Mouse (Mus musculus) neural tube, embryonic 12.5 days (tissue): ENCODE measurements around the gene Gm45808. TPM values are rescaled to one million over a fixed set of nuclear protein-coding genes. Genes with fewer than 3 reads are reported as not detected.
A peak's percentile ranks its signal among the peaks of the same experiment; 100 is the strongest.
"Not testable (repeated sequence)": the region's sequence is repeated elsewhere in the genome, so short reads cannot be mapped to it uniquely, and the experiment has no call there.

Experiments
- ATAC-seq: fragments of 200-750 bp; cut with Nextera tagmentation; 2 replicates; pipeline ENCODE4 v1.8.0; 2017; ENCODE audit warnings: low read depth, mild to moderate bottlenecking, moderate TSS enrichment, moderate library complexity; ENCODE audit not compliant: low FRiP score
- H3K27ac ChIP-seq: fragments of 300-500 bp; sonication (generic); 2 replicates; pipeline ENCODE4 v1.5.1; 2016
- H3K27me3 ChIP-seq: fragments of 300-500 bp; sonication (generic); replicated peaks from 2 replicates; pipeline ENCODE4 v1.6.1; 2016; ENCODE audit warnings: mild to moderate bottlenecking
- H3K36me3 ChIP-seq: fragments of 300-500 bp; sonication (generic); 2 replicates; pipeline ENCODE4 v1.6.1; 2016; ENCODE audit warnings: mild to moderate bottlenecking
- H3K4me1 ChIP-seq: fragments of 300-500 bp; sonication (generic); 2 replicates; pipeline ENCODE4 v1.6.1; 2016
- H3K4me2 ChIP-seq: fragments of 300-500 bp; sonication (generic); replicated peaks from 2 replicates; pipeline ENCODE4 v1.6.1; 2016; ENCODE audit warnings: mild to moderate bottlenecking
- H3K4me3 ChIP-seq: fragments of 300-500 bp; sonication (generic); 2 replicates; pipeline ENCODE4 v1.5.1; 2016
- H3K9ac ChIP-seq: fragments of 300-500 bp; sonication (generic); 2 replicates; pipeline ENCODE4 v1.6.1; 2016; ENCODE audit warnings: mild to moderate bottlenecking
- H3K9me3 ChIP-seq: fragments of 300-500 bp; sonication (generic); 2 replicates; pipeline ENCODE4 v1.6.1; 2016; ENCODE audit warnings: mild to moderate bottlenecking
- WGBS: fragments of 180-500 bp; shearing (Covaris S2); methylation state at CpG from one replicate; pipeline ENCODE4 v1.1.7; 2016; 5-methylcytosine and 5-hydroxymethylcytosine counted together
- polyA plus RNA-seq: library from polyadenylated mRNA; unstranded; fragments of >200 nt; fragmentation: Nextera tagmentation; extraction: Ambion mirVana; gene quantifications from 2 replicates; pipeline ENCODE4 v1.2.1, GENCODE M21; 2016

The Gm45808 gene
- polyA plus RNA-seq = not detected in 2 replicates

- Histone ChIP-seq H3K9me3 (no peaks in the 10 kb centered on the region), H3K4me3 (no peak within 1 kb of the TSS), H3K4me2 (0 out of 2 replicates have a peak within 1 kb of the TSS, but pooled peaks have one; percentile 61), H3K27me3 (no peaks in the 10 kb centered on the region), H3K4me1 (peaks cover 10% of the 10 kb centered on the region), H3K27ac (no peak within 1 kb of the TSS), H3K36me3 (no peaks in the 10 kb centered on the region; the same call in 1 of the 2 replicates), H3K9ac (no peak within 1 kb of the TSS)
- no peak for ATAC-seq
- 88% methylated on average over 12 of the region's 12 CpGs for WGBS
Measured at GRCm38 (mm10) chr7:45486761-45487415, at the start of gene Gm45808. Gm45808 (minus strand) TSS chr7:45486811.

DNA sequence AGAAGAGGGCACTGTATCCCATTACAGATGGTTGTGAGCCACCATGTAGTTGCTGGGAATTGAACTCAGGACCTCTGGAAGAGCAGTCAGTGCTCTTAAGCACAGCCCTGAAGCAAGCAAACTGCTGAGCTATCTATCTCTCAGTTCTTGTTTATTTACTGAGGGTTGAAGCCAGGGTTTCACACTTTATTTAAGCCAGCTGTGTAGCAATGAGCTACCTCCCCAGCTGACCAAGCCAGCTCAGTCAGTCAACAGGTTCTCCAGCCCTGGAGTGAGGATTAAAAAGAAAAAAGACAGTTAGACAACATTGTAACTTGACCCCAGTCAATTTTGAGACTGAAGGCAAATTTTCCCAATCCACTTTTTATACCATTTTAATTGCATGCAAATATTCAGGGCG, 49.1 kb upstream of the Gm45808 start:
- Histone ChIP-seq H3K36me3 (no peaks in the 10 kb centered on the region), H3K27ac (no peak overlapping the region), H3K4me1 (peaks cover 3% of the 10 kb centered on the region; the same call in 1 of the 2 replicates), H3K9ac (no peak overlapping the region), H3K4me3 (no peak overlapping the region), H3K27me3 (no peaks in the 10 kb centered on the region), H3K9me3 (no peaks in the 10 kb centered on the region), H3K4me2 (no peak overlapping the region)
- 80% methylated on average over 1 of the region's 1 CpGs for WGBS
- ATAC-seq = no peak

GRCm38 (mm10) chr7:45530643-45531042, 44.0 kb upstream of the Gm45808 start:
- Histone ChIP-seq H3K4me2 (peak overlapping the region; percentile 5; the same call in 1 of the 2 replicates), H3K27me3 (0 out of 2 replicates have a peak, but pooled peaks cover 2% of the 10 kb centered on the region), H3K9me3 (no peaks in the 10 kb centered on the region), H3K36me3 (no peaks in the 10 kb centered on the region), H3K27ac (no peak overlapping the region), H3K9ac (no peak overlapping the region), H3K4me1 (peaks cover under 1% of the 10 kb centered on the region; the same call in 1 of the 2 replicates), H3K4me3 (no peak overlapping the region)
- 80% methylated on average over 2 of the region's 2 CpGs for WGBS
- no peak for ATAC-seq

- 19% methylated on average over 6 of the region's 6 CpGs for WGBS
- ATAC-seq = no peak
- 0 out of 2 replicates have a peak, but pooled peaks cover 2% of the 10 kb centered on the region for H3K27me3 ChIP-seq
- 0 out of 2 replicates have a peak overlapping the region, but pooled peaks have one; percentile 5 for H3K4me2 ChIP-seq
- H3K9me3 ChIP-seq = no peaks in the 10 kb centered on the region
- no peak overlapping the region for H3K27ac ChIP-seq
- H3K9ac ChIP-seq = no peak overlapping the region
- no peak overlapping the region for H3K4me3 ChIP-seq
- no peaks in the 10 kb centered on the region for H3K36me3 ChIP-seq
- peaks cover 12% of the 10 kb centered on the region for H3K4me1 ChIP-seq
Measured at GRCm38 (mm10) chr7:45529461-45529860, 42.9 kb upstream of the Gm45808 start.

- not testable (repeated sequence) for H3K9me3 ChIP-seq, H3K4me3 ChIP-seq, H3K27ac ChIP-seq, H3K36me3 ChIP-seq, H3K27me3 ChIP-seq, H3K9ac ChIP-seq, ATAC-seq
- peaks cover 19% of the 10 kb centered on the region for H3K4me1 ChIP-seq
- peak overlapping the region; percentile 74; the same call in 1 of the 2 replicates for H3K4me2 ChIP-seq
- WGBS = 89% methylated on average over 6 of the region's 6 CpGs
Measured at GRCm38 (mm10) chr7:45527169-45527568, 40.6 kb upstream of the Gm45808 start.

DNA sequence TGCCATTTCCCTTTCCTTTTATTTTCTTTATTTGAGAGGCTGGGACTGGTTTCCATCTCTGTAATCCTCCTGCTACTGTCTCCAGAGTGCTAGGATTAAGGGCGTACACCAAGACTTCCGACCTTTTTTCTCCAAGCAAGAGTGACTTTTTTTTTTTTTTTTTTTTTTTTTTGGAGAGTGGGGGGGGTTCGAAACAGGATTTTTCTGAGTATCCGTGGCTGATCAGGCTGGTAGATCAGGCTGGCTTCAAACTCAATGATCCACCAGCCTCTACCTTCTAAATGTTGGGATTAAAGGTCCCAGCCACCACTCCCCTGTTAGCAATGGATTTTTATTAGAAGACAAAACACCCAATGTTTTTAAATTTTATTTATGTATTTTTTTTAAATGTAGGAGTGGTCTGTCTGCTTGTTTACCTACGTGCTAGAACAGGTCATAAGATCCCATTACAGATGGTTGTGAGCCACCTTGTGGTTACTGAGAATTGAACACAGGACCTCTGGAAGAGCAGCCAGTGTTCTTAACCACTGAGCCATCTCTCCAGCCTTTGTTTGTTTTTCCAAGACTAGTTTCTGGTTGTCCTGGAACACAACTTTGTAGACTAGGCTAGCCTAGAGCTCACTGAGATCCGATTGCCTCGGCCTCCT, 40.0 kb upstream of the Gm45808 start:
- no peak for ATAC-seq
- no peaks in the 10 kb centered on the region for H3K36me3 ChIP-seq
- 0 out of 2 replicates have a peak overlapping the region, but pooled peaks have one; percentile 34 for H3K27ac ChIP-seq
- H3K4me2 ChIP-seq = peak overlapping the region; percentile 74
- 0 out of 2 replicates have a peak, but pooled peaks cover 2% of the 10 kb centered on the region for H3K27me3 ChIP-seq
- no peaks in the 10 kb centered on the region for H3K9me3 ChIP-seq
- H3K9ac ChIP-seq = peak overlapping the region; percentile 67
- 25% methylated on average over 7 of the region's 7 CpGs for WGBS
- peaks cover 19% of the 10 kb centered on the region for H3K4me1 ChIP-seq
- H3K4me3 ChIP-seq = peak overlapping the region; percentile 58

GRCm38 (mm10) chr7:45525809-45526473, 39.3 kb upstream of the Gm45808 start, which contains the start of the genes Ppp1r15a and Plekha4:
Ppp1r15a (minus strand) TSS chr7:45526268.
Plekha4 (plus strand) TSS chr7:45526330.
- peak; percentile 78 for ATAC-seq
- Histone ChIP-seq H3K27ac (peak within 1 kb of the TSS; percentile 34; the same call in 1 of the 2 replicates), H3K36me3 (no peaks in the 10 kb centered on the region), H3K9ac (peak within 1 kb of the TSS; percentile 67), H3K9me3 (no peaks in the 10 kb centered on the region), H3K4me3 (peak within 1 kb of the TSS; percentile 58), H3K4me1 (peaks cover 22% of the 10 kb centered on the region), H3K4me2 (peak within 1 kb of the TSS; percentile 74), H3K27me3 (0 out of 2 replicates have a peak, but pooled peaks cover 2% of the 10 kb centered on the region)
- under 1% methylated on average over 54 of the region's 54 CpGs for WGBS

DNA sequence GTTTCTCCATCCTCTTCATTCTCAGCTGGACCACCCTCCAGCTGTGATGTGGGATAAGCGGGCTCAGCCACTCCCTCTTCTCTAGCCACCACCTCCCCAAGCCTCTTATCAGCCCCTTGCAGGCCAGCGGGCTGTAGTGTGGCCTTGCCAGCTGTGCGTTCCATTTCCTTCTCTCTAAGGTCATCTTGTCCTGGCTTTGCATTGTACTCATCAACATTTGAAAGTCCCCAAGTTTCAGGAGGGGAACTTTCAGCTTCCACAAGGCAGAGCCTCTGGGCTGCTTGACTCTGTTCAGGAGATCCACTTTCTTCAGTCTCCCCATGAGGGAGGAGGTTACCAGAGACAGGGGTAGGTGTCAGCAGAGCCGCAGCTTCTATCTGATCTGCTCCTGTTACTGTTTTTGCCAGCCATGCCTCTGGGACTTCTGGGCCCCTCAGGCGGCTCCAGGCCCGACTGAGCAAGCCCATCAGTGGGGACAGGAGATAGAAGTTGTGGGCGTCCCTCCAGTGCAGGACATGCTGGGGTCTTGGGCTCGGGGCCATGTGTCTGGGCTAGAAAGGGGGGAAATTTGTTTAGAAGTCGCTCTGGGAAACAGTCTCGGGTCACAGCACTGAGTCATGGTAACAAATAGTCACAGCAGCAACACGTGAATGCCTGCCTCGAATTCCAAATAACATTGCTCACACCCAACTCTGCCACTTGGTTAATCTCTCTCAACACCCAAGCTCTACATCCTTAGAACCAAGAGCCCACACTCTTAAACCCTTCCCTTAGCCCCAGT, 38.4 kb upstream of the Gm45808 start:
- no peaks in the 10 kb centered on the region for H3K9me3 ChIP-seq
- no peaks in the 10 kb centered on the region for H3K27me3 ChIP-seq
- 37% methylated on average over 12 of the region's 12 CpGs for WGBS
- no peak overlapping the region for H3K27ac ChIP-seq
- H3K4me1 ChIP-seq = peaks cover 22% of the 10 kb centered on the region
- peak overlapping the region; percentile 58 for H3K4me3 ChIP-seq
- ATAC-seq = no peak
- H3K36me3 ChIP-seq = no peaks in the 10 kb centered on the region
- peak overlapping the region; percentile 67 for H3K9ac ChIP-seq
- peak overlapping the region; percentile 74 for H3K4me2 ChIP-seq

DNA sequence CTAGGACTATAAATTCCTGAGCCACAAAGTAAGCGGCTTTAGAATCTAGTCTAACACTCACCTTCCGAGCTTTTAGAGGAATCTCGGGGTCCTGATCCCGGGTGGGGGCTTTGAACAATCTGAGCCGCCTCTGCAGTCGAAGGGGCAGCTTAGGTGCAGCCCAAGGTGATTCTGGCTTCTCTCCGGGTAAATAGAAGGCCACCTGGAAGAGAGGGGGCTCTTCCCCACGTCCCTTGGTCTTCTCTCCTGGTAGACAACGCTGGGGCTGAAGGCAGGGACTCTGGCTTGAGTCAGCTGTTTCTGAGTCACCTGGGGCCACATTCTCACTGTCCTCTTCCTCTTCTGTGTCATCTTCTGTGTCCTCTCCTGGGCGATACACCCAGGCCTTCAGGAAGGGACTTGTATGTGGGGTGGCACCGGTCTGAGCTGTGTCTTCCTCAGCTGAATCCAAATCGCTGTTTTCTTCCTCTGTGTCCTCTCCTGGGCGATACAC, 37.1 kb upstream of the Gm45808 start:
- no peak overlapping the region for H3K4me2 ChIP-seq
- no peaks in the 10 kb centered on the region for H3K27me3 ChIP-seq
- no peak overlapping the region for H3K27ac ChIP-seq
- no peak overlapping the region for H3K9ac ChIP-seq
- no peaks in the 10 kb centered on the region for H3K36me3 ChIP-seq
- H3K9me3 ChIP-seq = no peaks in the 10 kb centered on the region
- peaks cover 25% of the 10 kb centered on the region for H3K4me1 ChIP-seq
- no peak for ATAC-seq
- H3K4me3 ChIP-seq = no peak overlapping the region
- WGBS = 85% methylated on average over 13 of the region's 13 CpGs

- Histone ChIP-seq H3K27ac (no peak overlapping the region), H3K9me3 (no peaks in the 10 kb centered on the region), H3K9ac (no peak overlapping the region), H3K4me1 (peaks cover 25% of the 10 kb centered on the region), H3K4me3 (0 out of 2 replicates have a peak overlapping the region, but pooled peaks have one; percentile 9), H3K27me3 (no peaks in the 10 kb centered on the region), H3K36me3 (no peaks in the 10 kb centered on the region), H3K4me2 (peak overlapping the region; percentile 18; the same call in 1 of the 2 replicates)
- ATAC-seq = no peak
- WGBS = 72% methylated on average over 18 of the region's 18 CpGs
Measured at GRCm38 (mm10) chr7:45522957-45523676, 36.5 kb upstream of the Gm45808 start.
